Mouse (Mus musculus): ENCODE data around the gene Siglecf. TPM values are rescaled to one million over a fixed set of nuclear protein-coding genes. Genes with fewer than 3 reads are reported as not detected.

Siglecf gene
- 0.14 and 0.28 TPM in 2 replicates for polyA plus RNA-seq (2015; fragmentation: Nextera tagmentation; extraction: Ambion mirVana)

DNA sequence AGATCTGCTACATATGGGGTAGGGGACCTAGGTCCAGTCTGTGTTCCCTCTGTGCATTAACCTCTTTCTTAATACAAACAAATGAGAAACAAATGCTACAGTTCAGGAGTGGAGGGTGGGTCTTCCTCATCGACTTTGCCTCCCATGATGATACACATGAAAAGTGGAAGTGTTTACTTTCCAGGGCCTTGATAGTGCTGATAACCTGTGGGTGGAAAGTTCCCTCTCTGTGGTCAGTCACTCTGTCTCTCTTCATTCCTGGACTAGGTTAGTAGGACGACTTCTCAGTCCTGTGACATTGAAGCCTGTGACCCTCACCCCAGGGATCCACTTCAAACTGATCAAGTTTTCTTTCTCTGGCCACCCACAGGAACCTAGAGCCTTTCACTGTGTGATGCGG lies at the start of gene Siglecf:
Gene Siglecf, plus strand, starts transcription at position 188 of the 400 bp plus-strand sequence.
- Histone ChIP-seq H3K36me3 (no peaks in the 10 kb centered on the region), H3K4me2 (no peak within 1 kb of the TSS), H3K27me3 (no peaks in the 10 kb centered on the region), H3K4me3 (no peak within 1 kb of the TSS), H3K9me3 (no peaks in the 10 kb centered on the region), H3K27ac (no peak within 1 kb of the TSS), H3K4me1 (no peaks in the 10 kb centered on the region), H3K9ac (no peak within 1 kb of the TSS)
- 69% methylated on average over 3 of the region's 3 CpGs for WGBS
- no peak for ATAC-seq (ENCODE audit: insufficient number of reproducible peaks, insufficient read depth, low FRiP score, low TSS enrichment, low read depth)

DNA sequence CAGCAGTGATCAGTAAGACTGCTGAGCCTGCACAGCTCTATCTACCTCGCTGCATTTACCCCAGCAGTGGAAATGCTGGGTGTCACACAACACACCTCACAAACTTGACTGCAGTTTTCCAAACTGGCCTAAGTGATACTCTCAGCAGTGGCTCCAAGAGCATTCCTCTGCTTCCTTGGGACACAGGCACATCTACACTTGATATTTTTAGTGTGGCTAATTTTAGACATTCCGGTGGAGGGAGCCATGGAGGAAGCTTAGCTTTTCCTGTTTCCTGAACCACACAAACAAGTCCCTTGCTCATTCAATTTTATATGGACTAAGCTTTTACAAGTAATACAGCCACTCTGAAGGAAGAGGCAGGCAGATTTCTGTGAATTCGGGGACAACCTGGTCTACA lies 45.9 kb upstream of the Siglecf start:
- ATAC-seq (ENCODE audit: insufficient number of reproducible peaks, insufficient read depth, low FRiP score, low TSS enrichment, low read depth) = no peak
- Histone ChIP-seq H3K9ac (no peak overlapping the region), H3K4me3 (no peak overlapping the region), H3K27me3 (no peaks in the 10 kb centered on the region), H3K9me3 (no peaks in the 10 kb centered on the region), H3K36me3 (peaks cover 72% of the 10 kb centered on the region), H3K4me2 (no peak overlapping the region), H3K27ac (no peak overlapping the region), H3K4me1 (no peaks in the 10 kb centered on the region)
- WGBS = 75% methylated on average over 3 of the region's 3 CpGs

DNA sequence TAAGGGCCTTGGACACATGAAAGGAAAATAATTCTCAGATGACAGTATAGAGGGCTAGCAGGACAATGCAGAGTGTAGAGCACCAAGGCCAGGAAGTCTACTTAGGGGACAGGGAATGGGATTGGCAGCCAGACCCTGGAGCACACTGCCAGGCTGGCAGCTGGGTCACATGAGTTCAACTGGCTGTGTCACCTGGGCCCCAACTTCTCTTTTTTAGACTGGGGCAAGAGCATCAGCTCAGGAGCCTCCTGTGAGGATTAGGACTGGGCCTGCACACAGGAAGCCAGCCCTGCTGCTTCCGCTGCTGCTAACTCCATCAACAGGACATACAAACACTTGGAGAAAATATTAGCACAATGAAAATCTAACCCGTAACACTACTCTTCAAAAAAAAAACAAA lies 42.1 kb upstream of the Siglecf start:
- H3K36me3 ChIP-seq = peaks cover 44% of the 10 kb centered on the region
- no peaks in the 10 kb centered on the region for H3K9me3 ChIP-seq
- H3K4me2 ChIP-seq = no peak overlapping the region
- ATAC-seq (ENCODE audit: insufficient number of reproducible peaks, insufficient read depth, low FRiP score, low TSS enrichment, low read depth) = no peak
- no peak overlapping the region for H3K4me3 ChIP-seq
- 68% methylated on average over 2 of the region's 2 CpGs for WGBS
- H3K27ac ChIP-seq = no peak overlapping the region
- H3K9ac ChIP-seq = no peak overlapping the region
- H3K4me1 ChIP-seq = peaks cover 9% of the 10 kb centered on the region
- H3K27me3 ChIP-seq = no peaks in the 10 kb centered on the region

DNA sequence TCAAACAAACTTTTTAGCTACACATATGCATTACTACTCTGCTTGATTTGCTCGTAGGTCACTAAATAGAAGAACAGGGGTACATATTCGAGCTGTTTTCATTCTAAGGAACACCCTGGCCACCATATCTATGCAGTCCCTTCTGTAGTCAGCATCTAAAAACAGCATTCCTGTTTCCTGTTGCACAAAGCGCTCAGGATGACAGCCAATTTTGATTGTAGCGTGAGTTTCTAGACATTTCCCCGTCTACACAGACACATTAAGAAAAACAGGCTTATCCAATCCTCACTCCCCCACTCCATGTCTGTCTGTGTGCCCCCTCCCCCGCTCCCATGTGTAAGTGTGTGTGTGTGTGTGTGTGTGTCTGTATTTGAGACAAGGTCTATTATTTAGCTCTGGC lies 39.5 kb upstream of the Siglecf start:
- H3K27me3 ChIP-seq = no peaks in the 10 kb centered on the region
- peak overlapping the region; percentile 84 for H3K4me3 ChIP-seq
- peak overlapping the region; percentile 84 for H3K4me2 ChIP-seq
- no peak for ATAC-seq (ENCODE audit: insufficient number of reproducible peaks, insufficient read depth, low FRiP score, low TSS enrichment, low read depth)
- H3K27ac ChIP-seq = no peak overlapping the region
- WGBS = 69% methylated on average over 6 of the region's 6 CpGs
- peaks cover 28% of the 10 kb centered on the region for H3K36me3 ChIP-seq
- H3K9ac ChIP-seq = peak overlapping the region; percentile 84
- no peaks in the 10 kb centered on the region for H3K9me3 ChIP-seq
- peaks cover 9% of the 10 kb centered on the region for H3K4me1 ChIP-seq

DNA sequence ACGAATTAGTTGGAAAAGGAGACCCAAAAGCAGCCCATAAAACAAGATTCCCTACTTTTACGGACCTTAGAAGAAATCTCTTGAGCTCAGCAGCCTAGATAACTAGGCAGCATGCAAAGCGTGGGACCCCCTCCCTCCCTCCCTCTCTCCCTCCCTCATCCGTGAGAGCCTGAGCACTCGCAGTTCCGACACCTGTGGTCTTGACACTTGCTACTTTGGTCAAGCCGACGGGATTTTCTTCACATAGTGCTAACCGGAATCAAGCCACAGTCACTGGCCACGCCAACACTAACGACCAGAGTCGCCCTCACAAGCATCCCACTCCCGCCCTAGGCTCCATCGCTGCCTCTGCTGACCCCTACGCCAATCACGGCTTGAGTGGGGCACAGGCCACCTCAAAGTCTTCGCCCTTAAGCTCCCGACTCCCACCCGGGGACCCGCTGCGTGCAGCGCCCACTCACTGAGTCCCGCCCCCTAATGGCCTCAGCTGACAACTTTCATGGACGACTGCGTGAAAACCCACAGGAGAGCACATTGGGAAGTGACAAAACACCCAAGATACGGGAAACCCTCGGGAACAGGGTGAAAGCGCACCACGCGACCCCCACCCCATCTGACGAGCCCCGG lies 38.6 kb upstream of the Siglecf start:
- ATAC-seq (ENCODE audit: insufficient number of reproducible peaks, insufficient read depth, low FRiP score, low TSS enrichment, low read depth) = peak; percentile 68
- WGBS = under 1% methylated on average over 32 of the region's 32 CpGs
- peaks cover 9% of the 10 kb centered on the region for H3K4me1 ChIP-seq
- no peaks in the 10 kb centered on the region for H3K27me3 ChIP-seq
- H3K27ac ChIP-seq = peak overlapping the region; percentile 83
- peak overlapping the region; percentile 84 for H3K9ac ChIP-seq
- H3K4me3 ChIP-seq = peak overlapping the region; percentile 84
- H3K4me2 ChIP-seq = peak overlapping the region; percentile 84
- H3K9me3 ChIP-seq = no peaks in the 10 kb centered on the region
- peaks cover 21% of the 10 kb centered on the region for H3K36me3 ChIP-seq

DNA sequence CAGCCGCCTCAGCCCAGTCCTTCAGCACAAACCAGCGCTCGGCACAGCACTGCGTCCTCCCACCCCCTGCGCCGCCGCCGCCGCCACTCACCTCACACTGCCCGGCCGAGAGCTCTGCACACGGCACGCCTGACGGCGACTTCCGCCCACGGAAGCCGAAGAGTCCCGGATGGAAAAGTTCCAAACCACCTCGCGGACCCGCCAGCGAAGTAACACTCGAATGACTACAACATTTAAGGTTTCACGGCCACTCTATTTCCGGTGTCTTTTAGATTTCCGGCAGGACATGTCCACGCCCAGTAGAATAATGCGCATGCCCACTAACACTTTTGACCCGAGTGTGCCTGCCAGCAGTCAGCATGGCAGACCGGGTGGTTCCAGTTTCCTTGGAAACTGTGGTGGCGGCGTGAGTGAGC lies 38.1 kb upstream of the Siglecf start, which contains the start of gene Zfp715:
Gene Zfp715, minus strand, starts transcription at position 282 of the 416 bp plus-strand sequence.
- peak within 1 kb of the TSS; percentile 83 for H3K27ac ChIP-seq
- WGBS = under 1% methylated on average over 33 of the region's 33 CpGs
- H3K9ac ChIP-seq = peak within 1 kb of the TSS; percentile 84
- peak within 1 kb of the TSS; percentile 84 for H3K4me2 ChIP-seq
- H3K36me3 ChIP-seq = peaks cover 16% of the 10 kb centered on the region
- ATAC-seq (ENCODE audit: insufficient number of reproducible peaks, insufficient read depth, low FRiP score, low TSS enrichment, low read depth) = peak; percentile 91
- H3K4me1 ChIP-seq = peaks cover 9% of the 10 kb centered on the region
- peak within 1 kb of the TSS; percentile 84 for H3K4me3 ChIP-seq
- H3K9me3 ChIP-seq = no peaks in the 10 kb centered on the region
- H3K27me3 ChIP-seq = no peaks in the 10 kb centered on the region

DNA sequence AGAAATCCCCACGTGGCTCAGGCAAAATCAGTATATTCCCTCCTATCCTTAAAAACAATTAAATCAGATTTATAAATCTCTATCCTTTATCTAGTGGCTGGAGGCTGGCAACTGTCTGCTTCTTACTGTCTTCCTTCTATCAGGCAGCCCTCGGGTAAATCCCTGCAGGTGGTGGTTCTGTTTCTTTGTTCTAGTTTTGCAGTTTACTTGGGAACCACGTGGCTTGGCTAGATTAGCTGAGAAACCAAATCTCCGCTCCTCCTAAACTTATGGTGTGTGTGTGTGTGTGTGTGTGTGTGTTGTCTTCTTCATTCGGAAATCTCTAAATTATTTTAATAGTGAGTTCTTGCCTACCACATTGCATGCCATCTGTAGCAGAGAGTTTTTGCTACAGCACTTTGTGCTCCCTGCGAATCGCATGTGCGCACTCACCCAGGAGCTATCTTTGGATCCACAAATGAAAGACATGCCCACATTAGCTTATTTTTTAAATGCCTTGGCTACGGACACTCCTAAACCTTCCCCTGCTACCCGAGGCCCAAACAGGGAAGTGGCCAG lies 24.8 kb upstream of the Siglecf start:
- 52% methylated on average over 10 of the region's 10 CpGs for WGBS

DNA sequence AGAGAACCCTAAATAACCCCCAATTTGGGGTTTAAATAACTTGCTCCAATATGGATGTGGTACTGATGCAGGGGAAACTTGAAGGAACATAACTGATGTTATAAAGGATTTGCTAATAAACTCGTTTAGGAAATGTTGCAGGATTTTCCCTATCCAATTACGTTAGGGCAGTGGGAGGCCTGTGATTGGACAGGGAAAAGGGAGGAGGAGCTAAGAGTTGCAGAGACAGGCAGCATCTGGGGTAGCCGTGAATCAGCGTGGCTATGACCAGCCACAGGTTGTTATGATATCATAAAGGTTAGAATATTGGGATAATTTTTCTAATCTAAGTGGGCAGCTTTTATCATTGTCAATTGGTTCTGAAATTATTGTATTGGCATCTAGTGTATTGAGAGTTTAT lies 23.0 kb upstream of the Siglecf start:
- Histone ChIP-seq H3K4me2 (no peak overlapping the region), H3K27ac (no peak overlapping the region), H3K27me3 (no peaks in the 10 kb centered on the region), H3K4me1 (no peaks in the 10 kb centered on the region), H3K36me3 (no peaks in the 10 kb centered on the region), H3K9ac (no peak overlapping the region), H3K4me3 (no peak overlapping the region), H3K9me3 (no peaks in the 10 kb centered on the region)
- ATAC-seq (ENCODE audit: insufficient number of reproducible peaks, insufficient read depth, low FRiP score, low TSS enrichment, low read depth) = no peak
- 71% methylated on average over 4 of the region's 4 CpGs for WGBS

More for the DNA sequence above, 24.8 kb upstream of the Siglecf start:
- H3K4me2 ChIP-seq = no peak overlapping the region
- no peaks in the 10 kb centered on the region for H3K4me1 ChIP-seq
- no peaks in the 10 kb centered on the region for H3K36me3 ChIP-seq
- H3K27ac ChIP-seq = no peak overlapping the region
- ATAC-seq (ENCODE audit: insufficient number of reproducible peaks, insufficient read depth, low FRiP score, low TSS enrichment, low read depth) = no peak
- no peak overlapping the region for H3K4me3 ChIP-seq
- H3K9me3 ChIP-seq = no peaks in the 10 kb centered on the region
- no peaks in the 10 kb centered on the region for H3K27me3 ChIP-seq
- no peak overlapping the region for H3K9ac ChIP-seq

DNA sequence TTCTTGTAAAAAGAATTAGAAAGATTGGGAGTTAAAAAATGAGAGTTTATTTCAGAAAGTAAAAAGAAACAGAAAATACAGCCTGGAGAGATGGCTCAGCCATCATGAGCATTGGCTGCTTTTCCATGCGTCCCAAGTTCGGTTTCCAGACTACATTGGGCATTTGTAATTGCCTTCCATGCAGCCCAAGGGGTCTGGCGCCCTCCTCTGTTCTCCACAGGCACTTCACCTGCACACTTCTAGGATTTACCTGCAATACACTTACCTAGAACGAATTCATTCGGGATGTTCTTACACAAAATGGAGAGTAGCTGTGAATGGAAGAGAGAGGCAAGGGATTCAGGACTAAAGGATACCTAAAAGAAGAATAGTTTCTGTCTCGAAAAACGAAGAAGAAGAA lies 17.9 kb upstream of the Siglecf start:
- Histone ChIP-seq H3K36me3 (no peaks in the 10 kb centered on the region), H3K4me2 (no peak overlapping the region), H3K27ac (no peak overlapping the region), H3K4me1 (no peaks in the 10 kb centered on the region), H3K9me3 (no peaks in the 10 kb centered on the region), H3K9ac (no peak overlapping the region), H3K27me3 (no peaks in the 10 kb centered on the region), H3K4me3 (no peak overlapping the region)
- WGBS = 52% methylated on average over 5 of the region's 7 CpGs
- no peak for ATAC-seq (ENCODE audit: insufficient number of reproducible peaks, insufficient read depth, low FRiP score, low TSS enrichment, low read depth)

DNA sequence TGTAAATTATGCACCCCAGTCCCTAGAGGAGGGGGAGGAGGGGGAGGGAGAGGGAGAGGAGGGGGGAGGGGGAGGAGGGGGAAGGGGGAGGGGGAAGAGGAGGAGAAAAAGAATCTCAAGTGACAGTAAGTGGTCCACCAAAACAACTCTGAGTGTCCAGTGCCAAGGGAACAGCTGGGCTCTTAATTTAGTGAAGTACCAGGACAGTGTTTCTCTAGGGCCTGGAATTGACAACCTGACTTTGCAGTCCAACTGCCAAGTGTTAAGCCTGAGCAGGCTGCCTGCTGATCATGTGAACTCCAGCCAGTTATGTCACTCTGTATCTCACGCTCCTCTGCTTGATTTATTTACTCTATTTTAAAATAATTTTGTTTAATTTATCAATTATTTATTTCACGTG lies 17.2 kb upstream of the Siglecf start:
- ATAC-seq (ENCODE audit: insufficient number of reproducible peaks, insufficient read depth, low FRiP score, low TSS enrichment, low read depth) = no peak
- Histone ChIP-seq H3K9me3 (no peaks in the 10 kb centered on the region), H3K4me3 (no peak overlapping the region), H3K4me2 (no peak overlapping the region), H3K27me3 (no peaks in the 10 kb centered on the region), H3K9ac (no peak overlapping the region), H3K27ac (no peak overlapping the region), H3K4me1 (no peaks in the 10 kb centered on the region), H3K36me3 (no peaks in the 10 kb centered on the region)
- WGBS = 65% methylated on average over 2 of the region's 2 CpGs

DNA sequence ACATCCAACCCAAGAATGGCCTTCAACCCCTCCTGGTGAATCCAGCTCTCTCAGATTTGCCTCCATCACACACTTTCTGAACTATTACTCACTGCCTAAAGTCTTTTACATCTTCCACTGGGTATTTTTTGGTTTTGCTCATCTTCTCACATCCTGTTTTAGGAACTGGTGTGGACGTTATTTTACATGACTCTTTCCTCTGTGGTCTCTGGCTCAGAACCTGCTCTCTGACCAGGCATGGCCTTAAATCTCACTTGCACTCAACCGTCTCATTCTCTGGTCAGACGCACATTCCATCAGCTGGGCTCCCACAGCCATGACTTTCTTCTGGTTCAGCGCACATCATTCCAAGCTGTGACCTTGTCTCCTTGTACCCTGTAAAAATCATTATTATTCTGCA lies 10.4 kb upstream of the Siglecf start:
- Histone ChIP-seq H3K27me3 (no peaks in the 10 kb centered on the region), H3K4me2 (no peak overlapping the region), H3K4me1 (no peaks in the 10 kb centered on the region), H3K9me3 (no peaks in the 10 kb centered on the region), H3K9ac (no peak overlapping the region), H3K36me3 (no peaks in the 10 kb centered on the region), H3K4me3 (no peak overlapping the region), H3K27ac (no peak overlapping the region)
- no peak for ATAC-seq (ENCODE audit: insufficient number of reproducible peaks, insufficient read depth, low FRiP score, low TSS enrichment, low read depth)
- WGBS = 84% methylated on average over 4 of the region's 4 CpGs

DNA sequence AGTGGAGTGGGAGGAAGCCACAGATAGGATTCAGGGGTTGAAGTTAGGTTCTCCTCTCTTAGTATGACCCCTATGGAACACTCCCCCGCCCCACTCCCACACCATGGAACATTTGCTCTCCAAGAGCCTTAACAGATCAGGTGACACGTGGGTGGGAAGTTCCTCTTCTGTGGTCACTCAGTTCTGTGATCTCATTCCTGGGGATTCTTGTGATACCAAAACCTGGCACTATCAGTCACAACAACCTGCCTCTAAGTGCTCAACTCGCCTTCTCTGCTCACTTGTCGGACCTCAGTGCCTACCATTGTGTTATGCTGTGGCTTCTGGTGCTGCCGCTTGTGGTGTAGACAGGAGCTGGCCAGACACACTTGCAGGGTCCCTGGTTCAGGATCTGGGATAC lies 8.0 kb upstream of the Siglecf start:
- Histone ChIP-seq H3K4me2 (no peak overlapping the region), H3K36me3 (no peaks in the 10 kb centered on the region), H3K9me3 (no peaks in the 10 kb centered on the region), H3K27ac (no peak overlapping the region), H3K4me1 (no peaks in the 10 kb centered on the region), H3K27me3 (no peaks in the 10 kb centered on the region), H3K4me3 (no peak overlapping the region), H3K9ac (no peak overlapping the region)
- 75% methylated on average over 5 of the region's 5 CpGs for WGBS
- ATAC-seq (ENCODE audit: insufficient number of reproducible peaks, insufficient read depth, low FRiP score, low TSS enrichment, low read depth) = no peak; the same call in 1 of the 2 replicates

Data from embryonic facial prominence, embryonic 13.5 days (tissue).